Mouse (Mus musculus) kidney, postnatal 0 days (tissue): ENCODE measurements around the gene Nrap. TPM values are rescaled to one million over a fixed set of nuclear protein-coding genes. Genes with fewer than 3 reads are reported as not detected.
A peak's percentile ranks its signal among the peaks of the same experiment; 100 is the strongest.
"Not testable (repeated sequence)": the region's sequence is repeated elsewhere in the genome, so short reads cannot be mapped to it uniquely, and the experiment has no call there.

ENCODE experiments used
- ATAC-seq: fragments of 200-750 bp; cut with Nextera tagmentation; replicated peaks from 2 replicates; pipeline ENCODE4 v1.8.0; 2017; ENCODE audit warnings: low read depth, moderate number of reproducible peaks, moderate TSS enrichment, moderate library complexity; ENCODE audit not compliant: low FRiP score
- DNase-seq: peaks from one replicate; pipeline ENCODE4 v3.0.0-alpha.2; 2016; ENCODE audit warnings: low spot score
- H3K27ac ChIP-seq: fragments of 300-500 bp; sonication (generic); 2 replicates; pipeline ENCODE4 v1.5.1; 2014; ENCODE audit warnings: mild to moderate bottlenecking
- H3K27me3 ChIP-seq: fragments of 300-500 bp; sonication (generic); 2 replicates; pipeline ENCODE4 v1.6.1; 2014; ENCODE audit warnings: low read length, mixed read lengths; ENCODE audit not compliant: insufficient read depth
- H3K36me3 ChIP-seq: fragments of 300-500 bp; sonication (generic); 2 replicates; pipeline ENCODE4 v1.6.1; 2014; ENCODE audit warnings: low read length, mixed read lengths; ENCODE audit not compliant: insufficient read depth
- H3K4me1 ChIP-seq: fragments of 300-500 bp; sonication (generic); replicated peaks from 2 replicates; pipeline ENCODE4 v1.6.1; 2014; ENCODE audit warnings: antibody characterized with exemption, low read length, mixed read lengths; ENCODE audit not compliant: insufficient read depth
- H3K4me2 ChIP-seq: fragments of 300-500 bp; sonication (generic); 2 replicates; pipeline ENCODE4 v1.6.1; 2014; ENCODE audit warnings: mild to moderate bottlenecking, low read length, moderate library complexity, mixed read lengths
- H3K4me3 ChIP-seq: fragments of 300-500 bp; sonication (generic); replicated peaks from 2 replicates; pipeline ENCODE4 v1.5.1; 2014; ENCODE audit warnings: low read depth, low read length
- H3K9ac ChIP-seq: fragments of 300-500 bp; sonication (generic); 2 replicates; pipeline ENCODE4 v1.6.1; 2014; ENCODE audit warnings: low read depth, low read length
- H3K9me3 ChIP-seq: fragments of 300-500 bp; sonication (generic); replicated peaks from 2 replicates; pipeline ENCODE4 v1.6.1; 2016; ENCODE audit warnings: low read length, inconsistent platforms, mixed read lengths
- CTCF ChIP-seq: IDR thresholded peaks from 2 replicates; pipeline ENCODE4 v1.5.1; 2016; ENCODE audit warnings: antibody characterized with exemption, low read depth, mild to moderate bottlenecking, moderate library complexity
- WGBS: fragments of 180-500 bp; shearing (Covaris S2); extraction: QIAGEN DNeasy Blood & Tissue Kit; methylation state at CpG from one replicate; pipeline ENCODE4 v1.1.7; 2014; 5-methylcytosine and 5-hydroxymethylcytosine counted together
- polyA plus RNA-seq: library from polyadenylated mRNA; unstranded; fragments of >200 nt; fragmentation: Nextera tagmentation; extraction: Ambion mirVana; gene quantifications from 2 replicates; pipeline ENCODE4 v1.2.1, GENCODE M21; 2015

Gene Nrap
- polyA plus RNA-seq, 1 experiment from 2014 or later, result 0.41 TPM

- ATAC-seq (no peak), DNase-seq (peak; percentile 67)
- WGBS, result 49% methylated on average over 15 of the region's 15 CpGs
- H3K36me3 ChIP-seq, result no peaks in the 10 kb centered on the region
- H3K9me3 ChIP-seq, result no peaks in the 10 kb centered on the region
- no peak for TF ChIP-seq CTCF
- H3K4me1 ChIP-seq, result 0 out of 2 replicates have a peak, but pooled peaks cover 4% of the 10 kb centered on the region
- peak overlapping the region; percentile 28 for H3K4me2 ChIP-seq
- H3K4me3 ChIP-seq, result no peak overlapping the region
- H3K27ac ChIP-seq, result no peak overlapping the region
- no peaks in the 10 kb centered on the region for H3K27me3 ChIP-seq
- H3K9ac ChIP-seq, result no peak overlapping the region
These were observed 25.9 kb downstream of the Nrap start for GRCm38 (mm10) chr19:56363721-56364460.

DNA sequence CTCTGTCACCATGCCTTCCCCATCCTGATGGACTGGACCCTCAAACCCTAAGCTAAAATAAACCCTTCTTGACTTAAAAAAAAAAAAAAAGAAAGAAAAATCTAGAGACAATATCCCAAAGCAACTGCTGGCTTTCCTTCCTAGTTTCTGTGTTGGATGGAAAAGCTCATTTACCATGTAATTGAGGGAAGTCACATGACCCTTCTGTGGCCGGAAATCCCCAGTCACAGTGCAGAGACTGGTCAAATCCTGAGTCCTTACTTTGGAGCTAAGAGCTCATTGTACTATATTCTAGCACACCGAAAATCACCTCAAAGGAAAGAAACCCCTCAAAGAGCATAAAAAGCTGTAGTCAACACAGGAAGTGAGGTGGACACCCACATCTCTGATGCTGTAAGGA, 30.9 kb downstream of the Nrap start:
- Histone ChIP-seq H3K27ac (no peak overlapping the region), H3K4me3 (no peak overlapping the region), H3K36me3 (no peaks in the 10 kb centered on the region), H3K9me3 (no peaks in the 10 kb centered on the region), H3K9ac (no peak overlapping the region), H3K4me1 (no peaks in the 10 kb centered on the region), H3K27me3 (no peaks in the 10 kb centered on the region), H3K4me2 (no peak overlapping the region)
- WGBS, result 72% methylated on average over 2 of the region's 2 CpGs
- DNase-seq (no peak), ATAC-seq (no peak)
- no peak for TF ChIP-seq CTCF

DNA sequence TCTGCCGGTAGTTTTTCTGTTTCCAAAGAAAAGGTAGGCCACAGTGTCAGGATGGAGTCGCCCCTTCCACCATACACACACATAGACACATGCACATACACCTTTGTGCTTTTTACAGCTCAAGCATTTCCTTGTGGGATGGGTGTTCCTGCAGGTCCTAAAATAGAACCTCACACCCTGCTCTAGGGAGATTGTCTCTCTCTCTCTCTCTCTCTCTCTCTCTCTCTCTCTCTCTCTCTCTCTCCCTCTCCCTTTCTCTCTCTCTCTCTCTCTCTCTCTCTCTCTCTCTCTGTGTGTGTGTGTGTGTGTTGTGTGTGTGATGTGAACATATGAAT, 32.5 kb downstream of the Nrap start:
- not testable (repeated sequence) for H3K36me3 ChIP-seq, ATAC-seq, H3K27me3 ChIP-seq, H3K9ac ChIP-seq, H3K9me3 ChIP-seq, H3K4me1 ChIP-seq, H3K27ac ChIP-seq, DNase-seq, H3K4me3 ChIP-seq
- H3K4me2 ChIP-seq, result peak overlapping the region; percentile 25; the same call in 1 of the 2 replicates
- 55% methylated on average over 2 of the region's 2 CpGs for WGBS

GRCm38 (mm10) chr19:56356480-56357373, 33.1 kb downstream of the Nrap start:
- ATAC-seq, result no peak
- H3K9me3 ChIP-seq, result no peaks in the 10 kb centered on the region

DNA sequence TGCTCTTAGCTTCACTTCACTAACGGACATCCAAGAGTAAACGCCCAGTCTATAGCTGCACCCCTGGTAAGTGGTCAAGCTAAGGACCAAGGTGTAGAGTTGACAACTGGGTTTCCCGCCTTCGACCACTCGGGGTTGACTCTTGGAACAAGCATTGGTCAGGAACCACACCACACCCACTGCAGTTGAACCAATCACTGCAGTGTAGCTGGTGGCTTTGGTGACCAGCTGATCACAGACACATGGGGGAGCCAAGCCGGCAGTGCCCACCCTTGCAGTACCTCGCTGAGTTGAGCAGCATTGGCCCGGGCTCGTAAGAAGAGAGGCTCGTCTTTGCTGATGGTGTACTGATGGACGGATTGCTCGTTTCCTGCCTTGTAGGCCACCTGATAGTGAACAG, 34.6 kb downstream of the Nrap start:
- no peak overlapping the region for H3K4me3 ChIP-seq
- no peaks in the 10 kb centered on the region for H3K9me3 ChIP-seq
- no peak; the same call in 1 of the 2 replicates for ATAC-seq
- no peak for TF ChIP-seq CTCF
- no peak overlapping the region for H3K27ac ChIP-seq
- DNase-seq, result no peak
- 84% methylated on average over 12 of the region's 12 CpGs for WGBS
- H3K4me2 ChIP-seq, result no peak overlapping the region
- no peaks in the 10 kb centered on the region for H3K36me3 ChIP-seq
- H3K9ac ChIP-seq, result no peak overlapping the region
- no peaks in the 10 kb centered on the region for H3K27me3 ChIP-seq
- no peaks in the 10 kb centered on the region for H3K4me1 ChIP-seq

More at GRCm38 (mm10) chr19:56356480-56357373, 33.1 kb downstream of the Nrap start:
- H3K36me3 ChIP-seq, result no peaks in the 10 kb centered on the region
- no peak overlapping the region for H3K27ac ChIP-seq
- H3K4me1 ChIP-seq, result no peaks in the 10 kb centered on the region
- DNase-seq, result peak; percentile 82
- H3K9ac ChIP-seq, result no peak overlapping the region
- no peak overlapping the region for H3K4me3 ChIP-seq
- 29% methylated on average over 17 of the region's 17 CpGs for WGBS
- TF ChIP-seq CTCF, result peak; percentile 92
- H3K4me2 ChIP-seq, result peak overlapping the region; percentile 25; the same call in 1 of the 2 replicates
- H3K27me3 ChIP-seq, result no peaks in the 10 kb centered on the region

DNA sequence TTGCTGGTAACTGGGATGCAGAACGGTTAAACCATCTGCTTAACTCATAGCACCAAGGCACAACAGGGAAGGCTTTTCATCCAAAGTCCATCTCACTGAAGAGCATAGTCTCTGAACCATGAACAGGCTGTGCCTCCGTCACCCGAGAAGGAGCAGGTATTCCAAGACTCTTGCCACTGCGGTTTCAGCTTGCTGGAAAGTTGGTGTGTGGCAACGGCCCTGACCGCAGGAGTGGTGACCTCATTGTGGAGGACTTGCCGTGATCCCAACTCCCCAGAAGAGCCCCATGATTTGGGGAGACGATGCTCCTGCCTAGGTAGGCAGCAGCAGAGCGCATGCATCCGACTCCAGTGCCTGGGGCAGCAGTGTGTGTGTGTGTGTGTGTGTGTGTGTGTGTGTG, 36.1 kb downstream of the Nrap start:
- WGBS, result 46% methylated on average over 10 of the region's 10 CpGs

More for the DNA sequence above, 36.1 kb downstream of the Nrap start:
- ATAC-seq (peak; percentile 44), DNase-seq (peak; percentile 55)
- Histone ChIP-seq H3K9me3 (no peaks in the 10 kb centered on the region), H3K4me1 (no peaks in the 10 kb centered on the region), H3K4me3 (no peak overlapping the region), H3K4me2 (no peak overlapping the region), H3K27ac (no peak overlapping the region), H3K36me3 (no peaks in the 10 kb centered on the region), H3K9ac (no peak overlapping the region), H3K27me3 (no peaks in the 10 kb centered on the region)
- TF ChIP-seq CTCF, result no peak
